Mouse (Mus musculus) adrenal gland, adult (tissue): ENCODE measurements around the gene Slc35c1.

Experiments
- DNase-seq, 2 experiments: peaks; one replicate each; pipeline ENCODE4 v3.0.0; 2022 to 2023; ENCODE audit warnings: low spot score in 1 of 2; ENCODE audit not compliant: inconsistent age in 2 of 2

The Slc35c1 gene

DNA sequence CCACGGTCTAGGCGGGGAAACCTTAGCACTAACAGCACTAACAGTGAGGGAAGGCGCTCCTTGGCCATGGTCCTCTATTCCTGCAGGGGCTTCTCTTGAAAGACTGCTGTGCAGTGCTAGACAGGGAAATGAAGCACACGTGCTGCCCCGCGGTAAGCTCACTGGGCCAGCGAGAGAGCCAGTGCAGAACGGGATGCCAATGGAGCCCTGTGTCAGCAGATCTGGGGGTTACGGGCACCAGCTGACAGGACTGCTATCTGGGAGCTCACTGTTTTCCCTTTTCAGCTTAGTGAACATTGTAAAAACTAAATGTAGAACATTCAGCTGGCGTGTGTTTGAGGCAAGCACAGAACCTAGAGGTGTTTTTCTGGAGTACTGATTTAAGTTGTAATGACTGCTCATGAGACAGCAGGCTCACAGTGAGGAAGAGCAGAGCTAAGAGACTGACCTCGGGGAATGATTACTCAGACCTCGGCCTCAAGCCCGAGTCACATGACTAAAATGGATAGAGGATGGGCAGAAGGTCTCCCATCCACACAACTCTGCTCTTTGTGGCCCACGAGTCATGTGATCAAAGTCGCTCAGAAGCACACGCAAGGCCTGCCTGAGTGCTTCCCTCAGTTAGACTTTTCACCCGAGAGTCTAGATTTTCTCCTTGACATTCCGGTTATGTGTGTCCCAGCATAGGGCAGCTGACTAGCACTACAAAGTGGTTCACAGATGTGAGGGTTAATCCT, 51.9 kb downstream of the Slc35c1 start:
- DNase-seq, result peak in 1 of 2 experiments; percentile 77

DNA sequence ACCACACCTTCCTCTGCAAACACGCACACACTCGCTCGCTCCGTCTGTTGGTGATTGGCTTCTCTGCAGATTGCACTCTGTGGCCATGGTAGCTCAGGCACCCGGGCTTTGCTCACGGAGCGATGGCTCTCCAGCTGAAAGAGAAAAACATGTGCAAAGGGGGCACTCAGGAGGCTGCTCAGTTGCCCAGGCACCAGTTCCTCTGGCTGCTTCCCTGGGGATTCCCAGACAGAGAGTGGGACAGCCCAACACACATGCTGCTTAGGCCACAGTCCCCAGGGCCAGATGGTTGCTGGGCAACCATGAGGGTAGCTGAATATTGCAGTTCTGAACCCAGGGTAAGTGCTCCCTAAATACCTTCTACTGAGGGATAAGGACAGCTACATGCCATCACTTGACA, 54.7 kb downstream of the Slc35c1 start:
- no peak for DNase-seq

DNA sequence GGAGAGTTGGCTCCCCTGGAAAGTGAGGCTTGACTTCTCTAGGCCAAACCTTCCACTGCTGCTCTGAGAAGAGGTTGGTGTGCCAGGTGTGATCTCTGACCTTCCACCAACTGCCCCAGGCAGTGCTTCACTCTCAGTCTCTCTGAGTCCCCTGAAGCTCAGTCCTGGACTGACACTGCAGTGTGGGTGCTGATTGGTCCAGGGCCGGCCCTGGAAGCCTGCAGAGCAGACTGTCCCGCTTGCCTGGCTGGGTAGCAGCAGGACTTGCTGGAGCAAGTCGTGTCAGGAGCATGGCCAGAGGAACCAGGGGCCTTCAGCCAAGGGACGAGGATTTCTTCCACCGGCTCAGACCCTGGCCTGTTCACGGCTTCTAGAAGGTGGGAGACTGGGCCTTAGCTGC, 55.6 kb downstream of the Slc35c1 start:
- DNase-seq, result peak in 1 of 2 experiments; percentile 46

DNA sequence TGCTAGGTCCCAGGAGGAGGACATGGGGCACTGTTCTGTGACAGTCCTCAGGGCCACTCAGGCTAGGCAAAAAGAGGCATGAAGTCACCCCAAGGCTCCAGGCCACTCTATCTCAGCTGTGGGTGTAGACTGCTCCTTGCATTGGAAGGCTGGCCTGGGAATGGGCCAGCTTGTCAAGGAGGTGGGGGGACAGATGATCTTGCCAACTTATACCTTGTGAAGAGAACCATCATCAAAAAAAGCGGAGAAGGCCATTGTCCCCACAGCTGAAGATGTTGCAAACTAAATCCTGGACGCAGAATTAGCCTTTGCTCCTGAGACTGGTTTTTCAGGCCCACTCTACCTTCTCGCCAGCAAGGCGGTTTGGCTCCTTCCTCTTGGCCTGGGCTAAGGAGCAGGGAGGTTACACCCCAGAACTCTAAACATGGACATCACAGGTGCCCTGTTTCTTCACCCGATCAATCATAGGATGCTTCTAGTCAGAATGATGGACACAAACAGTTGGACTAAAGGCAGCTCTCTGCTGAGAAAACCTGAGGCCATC, 56.5 kb downstream of the Slc35c1 start:
- DNase-seq, result no peak
